Mouse (Mus musculus) left cerebral cortex, adult 18-20 months (tissue): ENCODE measurements at regions not wholly inside any gene's neighbourhood (a gene's known extent, or its start where the extent isn't known, plus 50 kb on each side); places are given as distances from the start of the nearest gene placed in this dataset.

Source experiments
- DNase-seq, 2 experiments: peaks; one replicate each; pipeline ENCODE4 v3.0.0; 2021 to 2022; ENCODE audit warnings: low spot score in 2 of 2, mixed read lengths in 1 of 2

DNA sequence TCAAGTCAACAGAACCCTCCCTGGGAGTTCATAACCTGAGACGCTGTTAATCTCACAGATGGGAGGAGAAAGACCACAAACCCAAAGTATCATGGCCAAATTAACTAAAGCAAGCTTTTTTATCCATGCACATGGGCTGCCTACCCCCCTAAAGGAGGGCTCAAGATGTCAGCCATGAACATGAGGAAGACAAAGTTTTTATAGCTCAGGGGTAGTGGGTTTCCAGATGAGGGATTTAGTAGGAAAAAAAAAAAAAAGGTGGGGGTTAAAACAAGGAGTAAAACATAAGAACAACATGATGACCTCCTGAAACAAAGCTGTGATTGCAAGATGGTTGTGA, 314.8 kb upstream of the Jmjd1c start:
- no peak for DNase-seq

DNA sequence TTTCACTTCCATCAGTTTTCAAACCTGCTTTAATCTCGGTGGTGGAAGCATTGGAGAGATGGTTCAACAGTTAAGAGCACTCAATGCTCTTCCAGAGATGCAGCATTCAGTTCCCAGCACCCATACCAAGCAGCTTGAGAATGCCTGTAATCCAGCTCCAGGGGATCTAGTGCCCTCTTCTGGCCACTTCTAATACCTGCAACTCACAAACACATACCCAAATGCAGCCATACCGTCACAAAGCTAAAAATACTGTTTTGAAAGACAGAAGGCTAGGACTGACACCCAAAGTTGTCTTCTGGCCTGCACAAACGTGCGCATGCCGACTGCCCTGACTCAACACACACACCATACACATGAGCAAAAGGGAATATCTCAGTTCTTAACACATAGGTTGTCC, 313.9 kb upstream of the Jmjd1c start:
- no peak for DNase-seq

DNA sequence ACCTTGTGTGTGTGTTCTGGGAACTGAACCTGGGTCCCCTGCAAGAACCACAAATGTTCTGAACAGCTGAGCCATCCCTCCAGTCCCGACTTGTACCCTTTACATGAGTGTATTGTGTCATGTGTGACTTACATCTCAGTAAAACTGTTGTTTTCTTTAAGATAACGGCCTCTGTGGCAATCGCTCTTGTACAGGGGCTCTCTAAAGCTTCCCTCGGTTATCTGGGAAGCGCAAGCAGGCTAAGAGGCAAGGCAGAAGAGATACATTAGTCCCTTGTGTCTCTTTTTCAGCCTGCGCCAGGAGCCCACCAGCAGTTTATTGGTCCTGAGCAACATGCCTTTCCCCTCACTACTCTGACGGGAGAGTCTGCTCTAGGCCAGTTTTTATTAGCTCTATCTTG, 308.1 kb upstream of the Jmjd1c start:
- DNase-seq = no peak

DNA sequence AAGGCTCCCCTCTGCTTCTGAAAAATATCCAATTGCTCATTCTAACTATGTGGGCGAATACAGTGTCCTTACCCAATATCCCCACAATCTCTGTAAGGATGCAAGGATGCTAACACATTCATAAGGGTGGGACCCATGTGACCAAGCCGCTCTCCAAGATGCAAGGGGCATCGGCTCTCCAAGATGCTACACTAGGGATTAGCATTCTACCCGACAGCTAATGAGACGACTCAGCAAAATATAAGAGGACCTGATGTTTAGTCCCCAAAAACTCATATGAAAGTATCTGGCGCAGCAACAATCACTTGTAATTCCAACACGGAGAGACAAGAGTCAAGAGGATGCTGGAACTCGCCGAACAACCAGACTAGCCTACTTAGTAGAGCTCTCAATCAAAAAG, 299.6 kb upstream of the Jmjd1c start:
- no peak for DNase-seq

DNA sequence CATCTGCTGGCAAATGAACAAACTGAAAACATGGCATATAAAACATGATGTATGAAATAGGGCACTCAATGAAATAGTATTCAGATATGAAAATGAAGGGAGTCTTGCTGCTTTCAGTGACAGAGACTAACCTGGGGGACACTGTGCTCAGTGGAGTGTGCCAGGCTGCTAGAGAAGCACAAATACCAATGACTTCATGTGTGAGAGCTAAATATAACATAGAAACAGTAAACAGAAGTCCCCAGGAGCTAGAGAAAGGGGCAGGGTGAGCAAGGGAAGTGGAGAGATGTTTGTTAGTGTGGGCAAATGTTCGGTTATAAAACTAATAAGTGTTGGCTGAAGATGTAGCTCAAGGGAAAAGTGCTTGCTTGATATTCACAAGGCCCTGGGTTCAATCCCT, 293.2 kb upstream of the Jmjd1c start:
- DNase-seq = no peak

DNA sequence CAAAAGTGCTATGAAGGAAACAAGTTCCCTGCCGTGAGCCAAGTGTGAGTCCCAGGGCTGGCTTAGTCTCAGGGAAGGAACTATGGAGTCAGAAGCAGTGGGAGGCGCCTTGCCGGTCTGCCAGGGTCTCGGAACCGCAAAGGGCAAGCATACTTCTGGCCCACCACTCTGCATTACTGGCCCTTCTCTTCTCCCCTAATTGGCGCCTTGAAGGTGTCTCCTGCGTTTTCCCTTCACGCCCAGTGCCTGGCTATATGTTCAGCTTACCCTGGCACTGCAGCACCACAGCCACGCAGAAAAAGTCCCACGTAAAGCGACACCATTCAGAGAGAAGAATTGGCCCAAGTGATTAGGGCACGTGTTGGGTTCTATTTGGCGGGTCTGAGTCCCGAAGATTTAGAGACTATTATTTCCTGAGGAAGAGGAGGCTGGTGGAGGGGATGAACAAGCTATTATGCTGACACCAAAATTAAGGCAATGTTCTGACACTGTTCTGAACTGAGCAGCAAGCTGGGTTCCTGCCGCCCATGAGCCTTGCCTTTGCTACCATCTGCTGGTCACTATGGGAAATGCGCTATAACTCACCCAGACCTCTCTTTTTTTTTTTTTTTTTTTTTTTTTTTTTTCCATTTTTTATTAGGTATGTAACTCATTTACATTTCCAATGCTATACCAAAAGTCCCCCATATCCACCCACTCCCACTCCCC, 288.5 kb upstream of the Jmjd1c start:
- DNase-seq = peak; percentile 65 to 75

DNA sequence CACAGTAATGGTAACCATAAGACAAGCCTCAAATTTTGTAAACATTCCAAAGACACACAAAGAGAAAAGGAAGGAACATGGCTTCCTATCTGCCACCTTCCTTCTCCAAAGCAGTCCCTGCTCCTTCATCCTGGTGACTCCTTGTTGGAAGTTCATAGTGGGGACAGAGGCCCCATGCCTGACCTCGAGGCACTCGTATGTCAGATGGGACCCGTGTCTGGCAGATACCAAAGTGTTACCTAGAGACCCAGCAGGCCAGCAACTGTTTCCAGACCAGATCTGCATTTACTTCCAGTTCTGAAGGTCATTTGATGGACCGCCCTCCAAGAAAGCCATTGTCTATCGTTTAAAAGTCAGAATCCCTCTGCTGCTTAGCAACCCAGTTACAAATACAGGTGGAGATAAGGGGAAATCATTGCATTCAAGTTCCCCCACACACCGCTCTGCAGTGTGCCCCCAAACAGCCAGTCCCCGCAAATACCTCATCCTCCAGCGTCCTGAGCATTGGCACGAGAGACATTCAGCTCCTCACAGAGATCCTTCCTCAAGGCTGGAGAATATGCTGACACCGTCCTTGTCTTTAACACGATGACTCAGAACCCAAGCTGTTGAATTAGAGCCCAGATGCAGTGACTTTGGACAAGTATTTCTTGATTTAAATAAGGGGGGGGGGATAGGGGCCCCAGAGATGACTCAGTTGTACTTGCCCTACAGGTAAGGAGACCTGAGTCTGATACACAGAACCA, 283.2 kb upstream of the Jmjd1c start:
- DNase-seq = no peak

DNA sequence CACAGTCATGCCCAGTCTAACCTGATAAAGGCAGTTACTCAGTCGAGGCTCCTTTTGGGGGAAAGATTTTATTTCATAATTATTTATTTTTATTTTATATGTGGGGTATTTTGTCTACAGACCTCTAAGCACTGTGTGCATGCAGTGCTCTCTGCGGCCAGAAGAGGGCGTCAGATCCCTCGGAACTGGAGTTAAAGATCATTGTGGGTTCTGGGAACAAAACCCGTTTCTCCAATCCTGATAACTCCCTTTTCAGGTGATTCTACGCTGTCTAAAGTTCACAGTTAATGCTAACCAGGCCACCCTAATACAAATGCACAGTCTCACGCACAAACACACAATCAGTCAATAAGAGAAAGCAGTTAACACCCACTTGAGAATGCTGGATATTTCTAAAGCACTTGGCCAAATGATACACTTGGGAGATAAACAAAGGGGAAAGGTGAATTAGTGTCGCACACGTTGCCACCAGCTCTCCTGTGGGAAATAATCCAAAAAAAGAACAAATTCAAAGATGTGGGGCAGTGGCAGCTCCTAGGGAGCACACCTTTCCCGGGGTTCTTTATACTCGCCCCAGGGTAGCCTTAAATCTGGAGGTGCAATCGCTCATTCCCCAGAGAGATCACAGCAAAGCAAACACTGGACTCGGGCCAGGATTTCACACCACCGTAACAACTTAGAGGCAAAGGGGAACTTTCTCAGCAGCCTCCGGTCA, 281.9 kb upstream of the Jmjd1c start:
- DNase-seq = no peak

DNA sequence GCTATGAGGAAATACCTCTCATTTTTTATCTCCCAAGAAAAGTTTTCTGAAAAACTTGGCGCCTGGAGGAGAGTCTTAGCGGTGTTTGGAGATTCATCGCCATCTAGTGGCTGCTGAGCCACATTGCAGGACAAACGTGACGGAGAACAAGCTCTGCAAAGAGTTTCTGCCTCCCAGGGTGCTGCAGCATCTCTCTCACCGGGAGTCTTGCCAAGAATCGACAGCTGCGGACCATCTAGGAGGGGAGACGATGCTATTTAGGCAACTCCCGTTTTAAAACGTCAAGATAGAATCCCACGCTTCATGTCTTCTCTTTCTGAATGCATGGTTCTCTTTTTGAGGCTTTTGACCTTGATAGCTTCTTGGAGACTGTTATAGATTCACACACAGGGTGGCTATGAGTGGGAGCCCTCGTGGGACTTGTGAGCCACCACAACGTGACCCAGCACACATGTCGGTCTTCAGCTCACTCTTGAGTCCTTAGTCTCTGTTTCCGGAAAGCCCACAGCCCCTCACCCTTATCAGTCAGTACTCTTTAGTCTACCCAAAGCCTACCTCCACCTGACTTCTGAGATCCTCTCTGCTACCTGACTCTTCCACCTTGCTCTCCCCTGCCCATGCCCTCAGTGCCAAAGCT, 281.2 kb upstream of the Jmjd1c start:
- DNase-seq = peak; percentile 82 to 89

DNA sequence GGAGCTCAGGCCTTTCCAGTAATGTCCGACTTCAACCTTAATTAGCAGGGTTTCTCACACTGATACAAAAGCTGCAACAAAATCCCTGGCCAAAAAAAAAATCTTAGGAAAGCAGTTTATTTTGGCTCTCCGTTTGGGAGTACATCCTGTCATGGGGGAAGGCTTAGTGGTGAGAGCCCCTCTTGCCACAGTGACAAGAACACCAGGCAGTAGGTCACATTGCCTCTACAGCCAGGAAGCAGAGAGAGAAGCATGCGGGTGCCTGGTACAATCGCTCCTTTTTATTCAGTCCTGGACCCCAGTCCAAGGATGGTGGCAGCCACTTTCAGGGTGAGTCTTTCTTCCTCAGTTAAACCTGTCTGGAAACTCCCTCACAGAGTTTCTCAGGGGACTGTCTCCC, 280.0 kb upstream of the Jmjd1c start:
- DNase-seq = no peak

DNA sequence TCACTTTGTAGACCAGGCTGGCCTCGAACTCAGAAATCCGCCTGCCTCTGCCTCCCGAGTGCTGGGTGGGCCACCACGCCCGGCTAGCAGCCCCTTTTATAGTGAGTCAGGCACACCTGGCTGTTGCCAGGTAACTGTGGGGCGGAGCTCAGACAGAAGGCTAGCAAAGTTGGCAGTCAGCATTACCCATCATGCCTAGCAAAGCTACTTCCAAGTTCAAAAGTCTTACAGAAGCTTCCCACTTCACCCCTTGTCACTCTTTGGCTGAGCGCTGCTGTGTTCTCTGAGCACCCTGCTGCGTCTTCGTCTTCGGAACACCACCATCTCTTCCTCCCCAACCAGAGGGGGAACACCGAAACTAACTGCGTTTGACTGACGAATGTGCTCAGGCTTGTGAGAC, 279.1 kb upstream of the Jmjd1c start:
- DNase-seq = no peak

DNA sequence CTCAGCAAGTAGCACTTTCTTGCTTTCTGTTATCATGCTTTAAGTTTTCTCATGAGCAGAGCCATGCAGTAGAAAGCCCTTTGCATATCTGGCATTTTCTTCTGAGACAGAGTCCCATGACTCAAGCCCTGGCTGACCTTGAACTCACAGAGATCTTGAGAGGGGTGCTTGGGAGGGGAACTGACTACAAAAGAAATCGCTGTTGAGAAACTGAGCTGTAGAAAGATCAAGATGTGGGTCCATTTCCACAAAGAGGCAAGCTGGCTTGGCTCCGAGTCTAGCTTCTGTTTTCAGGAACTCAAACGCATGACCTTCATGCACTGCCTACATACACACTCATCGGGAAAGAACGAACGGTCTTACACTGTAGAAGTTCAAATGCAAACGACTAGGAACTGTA, 278.0 kb upstream of the Jmjd1c start:
- DNase-seq = no peak

DNA sequence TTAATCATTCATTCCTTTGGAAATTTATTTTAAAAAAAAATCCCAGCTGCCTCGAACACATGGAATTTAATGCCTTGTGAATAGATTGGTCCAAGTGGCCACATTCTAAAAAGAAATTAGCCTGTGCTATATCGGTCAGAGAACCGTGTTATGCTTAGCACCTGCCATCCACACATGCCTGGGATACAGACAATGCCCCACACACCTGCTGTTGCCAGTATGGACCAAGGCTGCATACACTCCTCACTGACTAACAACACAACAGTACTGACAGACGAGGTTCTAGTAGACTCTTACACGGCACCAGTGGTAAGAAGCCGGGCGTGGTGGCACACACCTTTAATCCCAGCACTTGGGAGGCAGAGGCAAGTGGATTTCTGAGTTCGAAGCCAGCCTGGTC, 276.4 kb upstream of the Jmjd1c start:
- DNase-seq = no peak

DNA sequence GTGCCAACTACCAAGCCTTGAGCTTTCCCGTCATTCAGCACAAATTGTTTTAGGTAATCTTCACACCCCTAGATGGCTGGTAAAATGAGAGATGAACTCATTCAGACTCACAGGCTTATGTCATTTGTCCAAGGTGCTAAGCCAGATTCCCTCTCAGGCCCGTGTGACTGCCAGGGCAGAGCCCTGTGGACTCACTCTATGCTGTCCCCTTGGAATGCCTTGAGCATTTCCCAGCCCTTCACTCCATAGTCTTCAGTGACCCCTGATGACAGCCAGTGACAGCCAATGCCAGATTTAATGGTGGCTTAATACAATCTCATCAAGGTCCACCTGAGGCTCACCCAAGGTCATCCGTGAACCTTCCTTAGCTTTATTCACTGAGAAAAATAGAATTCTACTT, 270.2 kb upstream of the Jmjd1c start:
- DNase-seq = no peak

DNA sequence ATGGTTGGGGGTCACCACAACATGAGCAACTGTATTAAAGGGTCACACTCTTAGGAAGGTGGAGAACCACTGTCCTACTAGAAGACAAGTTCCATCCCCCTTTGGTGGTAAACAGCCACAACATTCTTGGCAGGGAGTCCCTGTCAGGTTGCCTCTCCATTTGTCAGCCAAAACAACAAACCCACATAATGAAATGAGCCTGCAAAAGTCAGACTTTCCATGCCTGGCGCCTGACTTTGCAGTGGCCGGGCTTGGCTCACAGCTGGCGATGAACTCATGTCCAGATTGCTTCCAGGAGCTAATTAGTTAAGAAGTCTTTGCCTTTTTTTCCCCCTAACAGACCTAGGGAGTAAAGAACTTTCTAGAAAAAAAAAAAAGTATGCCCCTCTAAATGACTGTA, 269.6 kb upstream of the Jmjd1c start:
- no peak for DNase-seq

DNA sequence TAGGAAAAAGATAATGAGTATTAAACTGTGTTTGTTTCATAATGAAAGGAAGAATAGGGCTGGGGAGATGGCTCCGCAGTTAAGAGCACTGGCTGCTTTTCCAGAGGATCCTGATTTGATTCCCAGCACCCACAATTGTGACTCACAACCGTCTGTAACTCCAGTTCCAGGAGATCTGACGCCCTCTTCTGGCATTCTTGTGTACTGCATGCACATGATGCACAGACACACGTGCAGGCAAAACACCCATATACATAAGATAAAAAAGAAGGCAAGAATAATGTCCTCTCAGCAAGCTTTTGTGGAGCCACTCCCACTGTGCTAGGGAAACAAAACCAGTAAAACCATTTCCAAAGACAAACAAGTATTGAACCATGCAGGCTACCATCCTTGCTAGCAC, 261.0 kb upstream of the Jmjd1c start:
- DNase-seq = no peak

DNA sequence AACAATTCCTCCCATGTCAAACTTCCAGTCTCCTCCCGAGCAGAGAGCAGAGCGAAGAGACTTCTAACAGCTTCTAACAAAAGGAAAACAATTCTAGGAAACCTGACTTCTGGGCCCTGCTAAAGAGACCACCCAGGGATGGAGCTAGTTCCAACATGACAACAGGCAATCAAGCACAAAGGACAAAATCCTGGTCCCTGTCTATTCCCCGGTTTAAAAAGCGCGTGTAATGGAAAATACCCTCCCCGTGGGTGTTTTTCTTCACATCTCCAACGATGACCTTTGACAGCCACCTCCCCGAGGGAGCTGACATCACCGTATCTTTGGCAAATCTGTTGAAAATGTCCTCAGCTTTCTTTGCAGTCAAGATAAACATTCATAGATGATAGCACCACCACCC, 256.9 kb upstream of the Jmjd1c start:
- DNase-seq = no peak

DNA sequence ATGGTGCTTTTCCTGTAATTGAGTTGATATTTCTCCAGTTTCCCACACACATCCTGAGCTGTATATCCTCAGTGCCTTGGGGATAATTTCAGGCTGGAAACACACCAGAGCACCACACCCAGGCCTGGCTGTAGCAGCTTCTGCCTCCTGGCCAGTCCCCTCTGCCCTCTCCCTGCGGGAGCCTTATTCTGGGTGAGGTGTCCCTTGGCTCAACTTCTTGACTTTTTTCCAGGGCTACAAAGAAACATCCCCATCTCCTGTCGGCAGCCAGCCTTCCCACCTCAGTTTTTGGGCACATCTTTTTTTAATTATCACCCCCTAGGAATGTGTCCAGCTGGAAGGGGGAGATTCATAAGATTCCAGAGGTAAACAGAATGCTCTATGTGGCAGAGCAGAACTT, 252.7 kb upstream of the Jmjd1c start:
- DNase-seq = no peak

DNA sequence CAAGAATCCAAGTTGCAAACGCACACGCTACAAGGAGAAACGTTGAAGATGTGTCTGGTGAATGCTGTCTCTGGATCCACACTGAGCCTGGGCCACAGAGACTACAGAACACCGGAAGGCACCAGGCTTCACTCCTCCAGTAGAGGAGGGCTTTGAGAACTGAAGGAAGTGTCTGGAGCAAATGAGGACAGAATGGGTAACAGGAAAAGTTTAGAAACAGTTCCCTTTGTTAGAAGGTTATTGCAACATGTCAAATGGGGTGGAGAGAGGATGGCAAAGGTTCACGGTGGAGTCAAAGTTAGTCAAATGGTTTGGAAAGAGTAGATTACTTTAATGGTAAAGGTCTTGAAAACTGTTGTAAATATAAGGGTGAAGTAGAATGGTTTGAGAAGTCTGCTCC, 247.1 kb upstream of the Jmjd1c start:
- no peak for DNase-seq

DNA sequence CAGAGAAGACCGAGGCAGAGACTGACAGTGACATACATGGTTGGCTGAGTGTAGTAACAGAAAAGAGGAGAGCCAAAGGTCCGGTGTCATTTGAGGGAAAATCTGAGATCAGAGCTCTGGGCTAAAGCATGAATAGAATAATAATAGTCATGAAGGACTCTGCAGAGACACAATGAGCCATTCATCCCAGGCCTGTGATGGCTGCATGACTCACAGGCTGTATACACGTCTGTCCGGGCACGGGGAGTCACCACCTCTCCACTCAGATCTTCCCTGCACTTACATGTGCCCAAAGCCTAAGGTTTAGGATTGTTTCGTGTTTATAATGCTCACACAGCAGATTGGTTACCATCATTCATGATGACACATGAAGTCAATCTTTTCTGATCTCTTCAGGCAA, 246.2 kb upstream of the Jmjd1c start:
- DNase-seq = no peak

DNA sequence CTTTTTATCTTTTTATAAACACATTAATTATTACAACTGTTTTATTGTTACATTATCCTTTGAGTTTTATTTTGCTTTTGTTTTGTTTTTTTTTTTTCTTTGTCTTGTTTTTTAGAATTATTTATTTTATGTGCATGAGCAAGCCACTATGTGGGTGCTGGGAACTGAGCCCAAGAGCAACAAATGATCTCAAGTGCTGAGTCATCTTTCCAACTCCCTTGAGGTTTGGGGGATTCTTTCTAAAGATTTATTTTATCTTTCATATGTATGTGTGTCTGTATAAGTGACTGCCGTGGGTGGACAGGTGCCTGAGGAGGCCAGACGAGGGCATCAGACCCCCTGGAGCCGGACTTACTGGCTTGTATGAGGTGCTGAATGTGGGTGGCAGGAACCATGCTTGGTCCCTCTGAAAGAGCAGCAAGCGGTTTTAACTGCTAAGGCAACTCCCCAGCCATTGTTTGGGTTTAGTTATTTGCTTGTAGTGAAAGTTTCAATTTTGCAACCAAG, 244.9 kb upstream of the Jmjd1c start:
- DNase-seq = no peak

DNA sequence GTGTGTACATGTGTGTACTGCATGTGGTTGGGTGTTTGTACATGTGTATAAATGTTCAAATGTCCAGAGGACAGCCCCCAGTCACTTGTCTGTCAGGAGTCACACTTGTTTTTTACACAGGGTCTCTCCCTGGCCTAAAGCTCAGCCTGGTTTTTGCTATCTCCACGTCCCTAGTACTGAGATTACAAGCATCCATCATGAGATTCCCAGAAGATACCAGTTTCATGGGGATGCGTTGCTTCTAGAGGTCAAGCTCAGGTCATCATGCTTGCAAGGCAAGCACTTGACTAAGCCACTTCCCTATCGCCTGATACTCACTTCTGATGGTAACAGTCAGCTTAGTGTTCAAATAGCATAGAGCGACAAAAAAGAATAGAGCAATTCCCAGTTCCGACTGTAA, 244.1 kb upstream of the Jmjd1c start:
- DNase-seq = no peak
